Mouse (Mus musculus): ENCODE measurements at regions not wholly inside any gene's neighbourhood (a gene's known extent, or its start where the extent isn't known, plus 50 kb on each side); places are given as distances from the start of the nearest gene placed in this dataset.
A peak's percentile ranks its signal among the peaks of the same experiment; 100 is the strongest.

GRCm38 (mm10) chr2:172094159-172094558 lies 50.9 kb upstream of the Cbln4 start:
- WGBS, result 93% methylated on average over 7 of the region's 7 CpGs
- H3K27me3 ChIP-seq, result no peaks in the 10 kb centered on the region
- no peak overlapping the region for H3K9ac ChIP-seq (replicated peaks)
- H3K4me1 ChIP-seq, result no peaks in the 10 kb centered on the region
- H3K4me2 ChIP-seq (replicated peaks), result no peak overlapping the region
- H3K27ac ChIP-seq (replicated peaks), result no peak overlapping the region
- H3K4me3 ChIP-seq, result no peak overlapping the region
- no peaks in the 10 kb centered on the region for H3K36me3 ChIP-seq
- ATAC-seq (ENCODE audit: low FRiP score, low read depth), result no peak
- no peaks in the 10 kb centered on the region for H3K9me3 ChIP-seq

GRCm38 (mm10) chr2:172103881-172104655 lies 60.8 kb upstream of the Cbln4 start:
- H3K9ac ChIP-seq (replicated peaks), result no peak overlapping the region
- H3K36me3 ChIP-seq, result no peaks in the 10 kb centered on the region
- H3K27ac ChIP-seq (replicated peaks), result no peak overlapping the region
- no peaks in the 10 kb centered on the region for H3K27me3 ChIP-seq
- WGBS, result 55% methylated on average over 18 of the region's 18 CpGs
- H3K4me2 ChIP-seq (replicated peaks), result no peak overlapping the region
- no peak for ATAC-seq (ENCODE audit: low FRiP score, low read depth)
- H3K9me3 ChIP-seq, result no peaks in the 10 kb centered on the region
- peaks cover 23% of the 10 kb centered on the region for H3K4me1 ChIP-seq
- H3K4me3 ChIP-seq, result no peak overlapping the region

- ATAC-seq (ENCODE audit: low FRiP score, low read depth), result peak; percentile 79
- 51% methylated on average over 10 of the region's 10 CpGs for WGBS
- no peaks in the 10 kb centered on the region for H3K36me3 ChIP-seq
- no peak overlapping the region for H3K4me3 ChIP-seq
- no peaks in the 10 kb centered on the region for H3K27me3 ChIP-seq
- 0 out of 2 replicates have a peak overlapping the region, but pooled peaks have one; percentile 8 for H3K27ac ChIP-seq (replicated peaks)
- H3K9ac ChIP-seq (replicated peaks), result no peak overlapping the region
- no peak overlapping the region for H3K4me2 ChIP-seq (replicated peaks)
- no peaks in the 10 kb centered on the region for H3K9me3 ChIP-seq
- peaks cover 23% of the 10 kb centered on the region for H3K4me1 ChIP-seq
These were observed 62.0 kb upstream of the Cbln4 start for GRCm38 (mm10) chr2:172105241-172105640.

GRCm38 (mm10) chr2:172110706-172111105 lies 67.4 kb upstream of the Cbln4 start:
- no peaks in the 10 kb centered on the region for H3K27me3 ChIP-seq
- 44% methylated on average over 3 of the region's 3 CpGs for WGBS
- H3K4me3 ChIP-seq, result no peak overlapping the region
- no peak for ATAC-seq (ENCODE audit: low FRiP score, low read depth)
- no peak overlapping the region for H3K27ac ChIP-seq (replicated peaks)
- H3K9me3 ChIP-seq, result no peaks in the 10 kb centered on the region
- H3K4me2 ChIP-seq (replicated peaks), result no peak overlapping the region
- H3K4me1 ChIP-seq, result peaks cover 2% of the 10 kb centered on the region; the same call in 1 of the 2 replicates
- no peak overlapping the region for H3K9ac ChIP-seq (replicated peaks)
- H3K36me3 ChIP-seq, result no peaks in the 10 kb centered on the region

- Histone ChIP-seq H3K9ac (replicated peaks) (no peak overlapping the region), H3K4me2 (replicated peaks) (no peak overlapping the region), H3K9me3 (no peaks in the 10 kb centered on the region), H3K27me3 (no peaks in the 10 kb centered on the region), H3K27ac (replicated peaks) (no peak overlapping the region), H3K4me3 (no peak overlapping the region), H3K36me3 (no peaks in the 10 kb centered on the region), H3K4me1 (0 out of 2 replicates have a peak, but pooled peaks cover 6% of the 10 kb centered on the region)
- ATAC-seq (ENCODE audit: low FRiP score, low read depth), result no peak
- WGBS, result 91% methylated on average over 13 of the region's 13 CpGs
These were observed 70.4 kb upstream of the Cbln4 start for GRCm38 (mm10) chr2:172113639-172114038.

GRCm38 (mm10) chr2:172115604-172116206 lies 72.4 kb upstream of the Cbln4 start:
- 19% methylated on average over 10 of the region's 10 CpGs for WGBS
- ATAC-seq (ENCODE audit: low FRiP score, low read depth), result peak; percentile 71
- no peaks in the 10 kb centered on the region for H3K36me3 ChIP-seq
- H3K4me1 ChIP-seq, result 0 out of 2 replicates have a peak, but pooled peaks cover 6% of the 10 kb centered on the region
- H3K9ac ChIP-seq (replicated peaks), result no peak overlapping the region
- no peaks in the 10 kb centered on the region for H3K9me3 ChIP-seq
- peak overlapping the region; percentile 17; the same call in 1 of the 2 replicates for H3K27ac ChIP-seq (replicated peaks)
- H3K4me2 ChIP-seq (replicated peaks), result peak overlapping the region; percentile 37
- H3K27me3 ChIP-seq, result no peaks in the 10 kb centered on the region
- H3K4me3 ChIP-seq, result no peak overlapping the region

GRCm38 (mm10) chr2:172127517-172127916 lies 84.3 kb upstream of the Cbln4 start:
- no peak for ATAC-seq (ENCODE audit: low FRiP score, low read depth)

GRCm38 (mm10) chr2:172131232-172131631 lies 88.0 kb upstream of the Cbln4 start:
- H3K9ac ChIP-seq (replicated peaks), result no peak overlapping the region
- no peak for ATAC-seq (ENCODE audit: low FRiP score, low read depth)

More at GRCm38 (mm10) chr2:172127517-172127916, 84.3 kb upstream of the Cbln4 start:
- Histone ChIP-seq H3K27me3 (no peaks in the 10 kb centered on the region), H3K36me3 (no peaks in the 10 kb centered on the region), H3K4me1 (no peaks in the 10 kb centered on the region), H3K27ac (replicated peaks) (no peak overlapping the region), H3K9ac (replicated peaks) (no peak overlapping the region), H3K4me2 (replicated peaks) (no peak overlapping the region), H3K9me3 (no peaks in the 10 kb centered on the region), H3K4me3 (no peak overlapping the region)
- 81% methylated on average over 2 of the region's 2 CpGs for WGBS

GRCm38 (mm10) chr2:172132623-172133332 lies 89.5 kb upstream of the Cbln4 start:
- H3K4me3 ChIP-seq, result no peak overlapping the region
- no peak overlapping the region for H3K9ac ChIP-seq (replicated peaks)
- ATAC-seq (ENCODE audit: low FRiP score, low read depth), result no peak
- H3K27ac ChIP-seq (replicated peaks), result no peak overlapping the region
- no peaks in the 10 kb centered on the region for H3K27me3 ChIP-seq
- no peaks in the 10 kb centered on the region for H3K4me1 ChIP-seq
- no peaks in the 10 kb centered on the region for H3K9me3 ChIP-seq
- no peak overlapping the region for H3K4me2 ChIP-seq (replicated peaks)
- WGBS, result 83% methylated on average over 15 of the region's 15 CpGs
- no peaks in the 10 kb centered on the region for H3K36me3 ChIP-seq

More at GRCm38 (mm10) chr2:172131232-172131631, 88.0 kb upstream of the Cbln4 start:
- no peaks in the 10 kb centered on the region for H3K27me3 ChIP-seq
- WGBS, result 24% methylated on average over 1 of the region's 1 CpGs
- no peak overlapping the region for H3K4me3 ChIP-seq
- H3K4me2 ChIP-seq (replicated peaks), result no peak overlapping the region
- H3K36me3 ChIP-seq, result no peaks in the 10 kb centered on the region
- no peak overlapping the region for H3K27ac ChIP-seq (replicated peaks)
- no peaks in the 10 kb centered on the region for H3K4me1 ChIP-seq
- no peaks in the 10 kb centered on the region for H3K9me3 ChIP-seq

GRCm38 (mm10) chr2:172140080-172140479 lies 96.8 kb upstream of the Cbln4 start:
- no peak overlapping the region for H3K4me3 ChIP-seq
- 0 out of 2 replicates have a peak, but pooled peaks cover 3% of the 10 kb centered on the region for H3K9me3 ChIP-seq
- H3K4me2 ChIP-seq (replicated peaks), result no peak overlapping the region
- H3K9ac ChIP-seq (replicated peaks), result no peak overlapping the region
- 32% methylated on average over 6 of the region's 6 CpGs for WGBS
- no peak overlapping the region for H3K27ac ChIP-seq (replicated peaks)
- H3K4me1 ChIP-seq, result peaks cover 10% of the 10 kb centered on the region
- no peaks in the 10 kb centered on the region for H3K27me3 ChIP-seq
- no peaks in the 10 kb centered on the region for H3K36me3 ChIP-seq
- no peak for ATAC-seq (ENCODE audit: low FRiP score, low read depth)

- 80% methylated on average over 9 of the region's 9 CpGs for WGBS
- no peaks in the 10 kb centered on the region for H3K36me3 ChIP-seq
- no peak overlapping the region for H3K27ac ChIP-seq (replicated peaks)
- peaks cover 10% of the 10 kb centered on the region for H3K4me1 ChIP-seq
- H3K9me3 ChIP-seq, result 0 out of 2 replicates have a peak, but pooled peaks cover 3% of the 10 kb centered on the region
- H3K4me2 ChIP-seq (replicated peaks), result no peak overlapping the region
- H3K4me3 ChIP-seq, result no peak overlapping the region
- H3K9ac ChIP-seq (replicated peaks), result no peak overlapping the region
- no peaks in the 10 kb centered on the region for H3K27me3 ChIP-seq
- ATAC-seq (ENCODE audit: low FRiP score, low read depth), result no peak
These were observed 100.0 kb upstream of the Cbln4 start for GRCm38 (mm10) chr2:172143269-172143668.

- Histone ChIP-seq H3K4me3 (no peak overlapping the region), H3K9me3 (0 out of 2 replicates have a peak, but pooled peaks cover 8% of the 10 kb centered on the region), H3K4me1 (no peaks in the 10 kb centered on the region), H3K27ac (replicated peaks) (no peak overlapping the region), H3K9ac (replicated peaks) (no peak overlapping the region), H3K36me3 (no peaks in the 10 kb centered on the region), H3K27me3 (no peaks in the 10 kb centered on the region), H3K4me2 (replicated peaks) (no peak overlapping the region)
- ATAC-seq (ENCODE audit: low FRiP score, low read depth), result no peak
- WGBS, result 85% methylated on average over 4 of the region's 4 CpGs
These were observed 99.6 kb upstream of the Mc3r start for GRCm38 (mm10) chr2:172148736-172149135.
